Mouse (Mus musculus) testis, postnatal 10 days (tissue): Measurements from ENCODE around the gene Chpt1.

Experiments
- DNase-seq: peaks from one replicate; pipeline ENCODE4 v3.0.0; 2021; ENCODE audit warnings: low spot score

Chpt1 gene

DNA sequence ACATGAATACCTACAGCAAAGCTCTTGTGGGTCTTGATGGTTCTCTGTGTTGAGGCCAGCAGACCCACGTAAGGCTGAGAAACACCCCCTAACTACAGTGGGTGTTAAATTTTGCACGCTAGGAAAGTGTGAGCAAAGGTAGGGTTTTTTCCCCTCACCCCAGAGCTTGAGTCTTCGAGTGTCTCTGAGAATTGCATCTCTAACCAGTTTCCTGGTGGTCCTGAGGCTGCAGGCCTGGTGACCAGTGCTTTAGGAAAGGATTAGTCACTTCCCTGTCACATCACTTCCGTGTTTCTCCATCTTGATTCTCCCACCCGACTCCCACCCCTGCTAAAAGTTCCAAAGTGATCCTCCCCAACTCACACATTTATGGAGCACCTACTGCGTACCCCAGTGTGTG lies 99.7 kb downstream of the Chpt1 start:
- DNase-seq: no peak

DNA sequence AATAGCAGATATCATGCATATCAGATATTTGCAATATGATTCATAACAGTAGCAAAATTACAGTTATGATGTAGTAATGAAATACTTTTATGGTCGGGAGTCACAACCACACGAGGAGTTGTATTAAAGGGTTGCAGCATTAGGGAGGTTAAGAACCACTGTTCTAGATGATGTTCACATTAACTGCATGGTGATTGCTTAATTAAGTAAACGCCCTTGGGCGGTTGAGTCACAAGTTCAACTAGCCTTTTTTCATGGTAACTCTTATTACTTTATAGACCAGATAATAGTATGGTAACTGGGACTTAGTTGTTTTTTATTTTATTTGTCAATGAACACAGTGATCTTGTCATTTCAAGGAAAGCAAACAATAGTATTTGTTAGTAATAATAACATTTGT lies 100.9 kb downstream of the Chpt1 start:
- no peak for DNase-seq
